Mouse (Mus musculus): ENCODE measurements around the gene Bcas3. TPM values are rescaled to one million over a fixed set of nuclear protein-coding genes. Genes with fewer than 3 reads are reported as not detected.

The Bcas3 gene
- total RNA-seq, 2 experiments from 2014 or later: 65.4 to 69.7 TPM

GRCm38 (mm10) chr11:85593636-85594035, 240.7 kb downstream of the Bcas3 start:
- intact Hi-C loops (cut with DNase I): no loop called here

DNA sequence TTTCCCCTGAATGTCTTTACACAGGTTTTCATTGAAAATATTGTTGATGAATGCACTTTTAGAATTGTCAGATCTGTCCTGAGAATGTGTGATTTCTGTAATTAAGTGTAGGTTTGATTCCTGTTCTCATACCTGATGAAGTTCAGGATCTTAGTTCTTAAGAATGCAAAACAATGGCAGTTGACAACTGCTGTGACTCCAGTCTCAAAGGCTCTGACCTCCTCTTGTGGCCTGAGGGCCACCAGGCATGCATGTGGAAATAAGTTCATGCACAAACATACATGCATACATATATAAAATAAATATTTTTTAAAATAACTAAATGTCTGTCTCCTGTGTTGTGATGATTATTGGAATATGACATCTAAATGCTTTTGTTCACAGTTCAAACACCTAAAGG, 246.3 kb downstream of the Bcas3 start:
- intact Hi-C loops (cut with DNase I): no loop called here

More at GRCm38 (mm10) chr11:85593636-85594035, 240.7 kb downstream of the Bcas3 start:
- no peak for DNase-seq (ENCODE audit: low spot score in 2 of 2)

DNA sequence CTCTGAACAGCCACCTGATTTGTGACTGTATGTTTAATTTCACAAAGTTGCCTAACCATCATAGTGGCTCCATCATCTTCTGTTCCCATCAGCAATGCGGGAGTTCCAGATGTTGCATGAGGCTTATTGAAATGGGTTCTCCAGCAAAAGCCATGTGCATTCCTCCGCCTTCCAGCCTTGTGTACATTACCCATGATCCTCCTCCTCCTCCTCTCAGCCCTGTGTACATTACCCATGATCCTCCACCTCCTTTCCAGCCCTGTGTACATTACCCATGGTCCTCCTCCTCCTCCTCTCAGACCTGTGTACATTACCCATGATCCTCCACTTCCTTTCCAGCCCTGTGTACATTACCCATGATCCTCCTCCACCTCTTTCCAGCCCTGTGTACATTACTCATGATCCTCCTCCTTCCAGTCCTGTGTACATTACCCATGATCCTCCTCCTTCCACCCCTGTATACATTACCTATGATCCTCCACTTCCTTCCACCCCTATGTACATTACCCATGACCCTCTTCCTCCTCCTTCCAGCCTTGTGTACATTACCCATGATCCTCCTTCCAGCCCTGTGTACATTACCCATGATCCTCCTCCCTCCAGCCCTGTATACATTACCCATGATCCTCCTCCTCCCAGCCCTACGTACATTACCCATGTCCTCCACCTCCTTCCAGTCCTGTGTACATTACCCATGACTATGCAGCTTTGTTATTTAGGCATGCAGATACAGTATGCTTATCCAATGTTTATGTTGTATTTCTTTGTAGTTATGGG, 250.8 kb downstream of the Bcas3 start:
- intact Hi-C loops (cut with DNase I): no loop called here
- DNase-seq (ENCODE audit: low spot score in 2 of 2): no peak

More for the DNA sequence above, 246.3 kb downstream of the Bcas3 start:
- no peak for DNase-seq (ENCODE audit: low spot score in 2 of 2)

- intact Hi-C loops (cut with DNase I): no loop called here
- DNase-seq (ENCODE audit: low spot score in 2 of 2): peak; percentile 9 to 60
These were observed 256.5 kb downstream of the Bcas3 start for GRCm38 (mm10) chr11:85609303-85609940.

GRCm38 (mm10) chr11:85613035-85613434, 260.1 kb downstream of the Bcas3 start:
- intact Hi-C loops (cut with DNase I): no loop called here

GRCm38 (mm10) chr11:85613586-85613985, 260.6 kb downstream of the Bcas3 start:
- intact Hi-C loops (cut with DNase I): no loop called here
- no peak for DNase-seq (ENCODE audit: low spot score in 2 of 2)

More at GRCm38 (mm10) chr11:85613035-85613434, 260.1 kb downstream of the Bcas3 start:
- DNase-seq (ENCODE audit: low spot score in 2 of 2): no peak

GRCm38 (mm10) chr11:85614431-85614830, 261.5 kb downstream of the Bcas3 start:
- intact Hi-C loops (cut with DNase I): no loop called here
- DNase-seq (ENCODE audit: low spot score in 2 of 2): no peak

- DNase-seq (ENCODE audit: low spot score in 2 of 2): no peak
- intact Hi-C loops (cut with DNase I): no loop called here
These were observed 262.5 kb downstream of the Bcas3 start for GRCm38 (mm10) chr11:85615421-85615820.

DNA sequence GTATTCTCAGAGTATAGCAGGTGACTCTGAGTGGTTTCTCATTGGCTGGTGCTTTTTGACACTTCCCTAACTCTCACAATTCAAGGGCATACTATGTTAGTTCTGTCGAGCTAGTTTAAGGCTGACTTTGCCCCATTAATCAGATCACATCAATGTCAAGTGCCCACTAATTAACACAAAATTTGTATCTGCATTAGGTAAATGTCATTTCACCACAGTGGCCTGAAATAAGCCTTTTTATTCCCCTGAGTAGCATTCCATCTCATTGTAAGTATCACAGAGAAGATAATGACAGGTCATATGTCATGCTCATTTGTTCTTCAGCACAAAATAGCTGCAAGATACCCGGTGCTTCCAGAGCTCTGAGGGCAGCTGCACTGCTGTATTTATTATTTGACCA, 268.5 kb downstream of the Bcas3 start:
- no peak for DNase-seq (ENCODE audit: low spot score in 2 of 2)

DNA sequence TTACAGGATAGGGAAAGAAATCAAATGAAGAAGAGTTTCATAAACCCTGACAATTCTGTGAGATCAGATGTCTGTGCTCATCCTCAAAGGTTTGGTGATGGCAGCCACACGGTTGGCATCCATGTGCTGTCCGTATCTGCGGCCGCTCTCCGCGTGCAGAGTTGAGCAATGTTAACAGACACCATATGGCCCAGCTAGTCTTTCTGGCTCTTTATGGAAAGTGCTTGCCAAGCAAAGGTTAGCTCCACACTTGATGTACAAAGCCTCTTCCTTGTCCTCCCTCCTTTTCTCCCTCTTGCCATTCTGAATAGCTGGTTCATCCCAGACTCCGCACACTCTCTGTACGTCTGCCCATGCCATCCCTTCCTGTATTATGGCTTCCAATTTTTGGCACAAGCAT, 269.0 kb downstream of the Bcas3 start:
- intact Hi-C loops (cut with DNase I): no loop called here
- no peak for DNase-seq (ENCODE audit: low spot score in 2 of 2)

More for the DNA sequence above, 268.5 kb downstream of the Bcas3 start:
- intact Hi-C loops (cut with DNase I): no loop called here

DNA sequence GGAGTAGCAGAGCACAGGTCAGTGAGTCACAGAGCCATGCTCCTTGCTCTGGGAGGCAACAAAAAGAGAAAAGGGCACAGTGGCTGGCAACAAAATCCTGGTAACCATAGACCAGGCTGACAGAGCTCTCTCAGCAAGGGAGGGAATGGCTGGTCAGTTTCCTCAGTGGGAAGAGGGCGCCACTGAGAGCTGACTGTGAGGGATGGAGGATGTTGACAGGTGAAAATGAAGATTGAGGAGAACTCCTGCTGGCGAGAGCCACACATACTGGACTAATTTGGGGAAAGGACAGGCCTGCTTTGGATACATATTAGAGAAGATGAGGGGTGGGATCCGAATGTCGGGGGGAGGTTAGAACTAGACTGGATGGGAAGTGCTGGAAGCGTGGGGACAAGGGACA, 272.2 kb downstream of the Bcas3 start:
- DNase-seq (ENCODE audit: low spot score in 2 of 2): no peak
- intact Hi-C loops (cut with DNase I): no loop called here

DNA sequence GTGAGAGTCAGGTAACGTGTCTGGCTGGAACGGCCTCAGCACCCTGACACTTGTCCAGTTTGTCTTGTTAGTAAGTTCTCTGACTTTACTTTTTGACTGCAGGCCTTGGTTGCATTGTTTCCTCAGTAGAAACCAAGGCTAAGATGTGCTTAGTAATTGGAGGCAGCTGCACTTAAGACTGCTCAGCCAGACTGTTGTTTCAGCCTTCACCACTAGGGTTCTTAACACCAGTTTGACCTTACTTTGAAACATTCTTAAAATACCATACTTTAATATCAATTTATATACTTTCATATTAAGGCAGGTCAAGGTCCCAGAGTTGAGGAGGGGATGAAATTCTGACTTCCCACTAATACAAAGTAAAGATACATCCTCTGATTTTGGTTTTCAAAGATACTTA, 273.9 kb downstream of the Bcas3 start:
- no peak for DNase-seq (ENCODE audit: low spot score in 2 of 2)
- intact Hi-C loops (cut with DNase I): no loop called here

GRCm38 (mm10) chr11:85627405-85627804, 274.4 kb downstream of the Bcas3 start:
- no peak for DNase-seq (ENCODE audit: low spot score in 2 of 2)
- intact Hi-C loops (cut with DNase I): no loop called here

DNA sequence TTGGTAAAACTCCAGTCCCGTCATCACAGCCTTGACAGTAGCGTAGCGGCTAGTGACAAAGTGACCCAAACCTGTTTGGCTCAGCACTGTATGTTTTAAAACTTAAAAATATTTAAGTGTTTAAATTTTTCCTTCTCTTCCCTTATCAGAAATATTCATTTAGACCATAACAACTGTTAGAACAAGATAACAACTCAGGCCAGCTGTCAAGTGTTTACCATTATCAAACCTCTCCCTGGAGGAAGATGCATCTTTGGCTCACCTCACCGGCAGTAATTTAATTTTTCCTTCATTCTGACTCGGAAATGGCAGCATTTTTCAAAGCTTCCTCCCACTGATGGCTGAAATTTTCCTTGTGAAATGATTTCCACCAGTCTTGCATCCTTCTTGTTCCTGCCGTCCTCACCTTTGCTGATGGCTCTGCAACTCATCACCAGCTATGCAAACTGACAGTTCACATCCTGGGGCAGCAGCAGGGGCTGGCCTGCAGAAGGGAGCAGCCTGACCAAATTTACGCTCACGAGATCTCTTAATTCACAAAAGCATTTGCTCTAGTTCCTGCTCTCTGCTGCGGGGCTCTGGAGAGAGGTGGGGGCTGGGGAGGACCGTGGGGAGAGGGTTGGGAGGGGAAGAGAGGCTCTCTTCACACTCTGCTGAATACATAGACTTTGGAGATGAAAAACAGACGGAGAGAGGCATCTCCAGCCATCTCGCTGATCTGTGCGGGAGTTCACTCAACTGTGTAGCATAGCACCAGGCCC, 275.5 kb downstream of the Bcas3 start:
- intact Hi-C loops (cut with DNase I): no loop called here
- no peak for DNase-seq (ENCODE audit: low spot score in 2 of 2)

- intact Hi-C loops (cut with DNase I): no loop called here
- no peak for DNase-seq (ENCODE audit: low spot score in 2 of 2)
These were observed 279.6 kb downstream of the Bcas3 start for GRCm38 (mm10) chr11:85632568-85632981.

DNA sequence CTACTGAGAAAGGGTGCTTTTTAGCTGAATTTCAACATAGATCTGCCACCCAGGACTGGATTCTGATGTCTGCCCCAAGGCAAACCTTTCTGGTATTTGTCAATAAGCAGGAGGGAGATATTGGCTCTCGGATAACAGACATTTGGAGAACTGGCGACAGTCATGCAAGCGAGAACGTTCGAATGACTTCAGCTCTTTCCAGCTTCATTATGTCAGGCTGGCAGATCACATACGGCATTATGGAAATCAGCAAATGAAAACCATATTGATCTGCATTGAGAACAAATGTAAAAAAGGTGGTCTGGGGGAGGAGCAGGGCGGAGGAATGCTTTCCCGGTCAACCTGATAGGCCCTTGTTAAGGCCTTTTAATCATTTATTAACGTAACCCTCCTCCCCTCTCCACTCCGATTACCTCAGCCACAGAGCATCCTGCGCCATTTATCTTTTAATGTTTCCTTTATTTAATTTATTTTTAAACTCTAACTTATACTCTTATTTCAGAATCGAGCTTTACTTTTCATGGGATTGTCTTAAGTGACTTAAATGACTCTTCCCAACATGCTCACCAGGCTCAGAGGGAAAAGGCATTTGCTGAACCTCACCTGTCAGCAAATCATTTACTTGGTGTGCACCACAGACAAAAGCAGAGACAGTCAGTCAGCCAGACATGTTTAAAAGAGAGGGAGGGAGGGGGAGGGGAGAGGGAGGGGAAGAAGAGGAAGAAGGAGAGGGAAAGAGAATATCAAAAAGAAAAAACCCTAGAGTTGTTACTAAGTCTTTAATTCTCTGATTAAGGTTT, 285.9 kb downstream of the Bcas3 start:
- no peak for DNase-seq (ENCODE audit: low spot score in 2 of 2)
- intact Hi-C loops (cut with DNase I): no loop called here

- intact Hi-C loops (cut with DNase I): no loop called here
- peak; percentile 12 to 25 for DNase-seq (ENCODE audit: low spot score in 2 of 2)
These were observed 287.7 kb downstream of the Bcas3 start for GRCm38 (mm10) chr11:85640659-85641058.

- no peak for DNase-seq (ENCODE audit: low spot score in 2 of 2)
- intact Hi-C loops (cut with DNase I): no loop called here
These were observed 288.5 kb downstream of the Bcas3 start for GRCm38 (mm10) chr11:85641486-85641885.

- peak; percentile 37 to 91 for DNase-seq (ENCODE audit: low spot score in 2 of 2)
- intact Hi-C loops (cut with DNase I): no loop called here
These were observed 289.6 kb downstream of the Bcas3 start for GRCm38 (mm10) chr11:85642591-85642990.

GRCm38 (mm10) chr11:85643025-85643424, 290.1 kb downstream of the Bcas3 start:
- intact Hi-C loops (cut with DNase I): no loop called here
- no peak for DNase-seq (ENCODE audit: low spot score in 2 of 2)

Data from left cerebral cortex, postnatal 25 days (tissue).